Mouse (Mus musculus): ENCODE data around the gene Med11.
"Not testable (repeated sequence)": the region's sequence is repeated elsewhere in the genome, so short reads cannot be mapped to it uniquely, and the experiment has no call there.

The Med11 gene

DNA sequence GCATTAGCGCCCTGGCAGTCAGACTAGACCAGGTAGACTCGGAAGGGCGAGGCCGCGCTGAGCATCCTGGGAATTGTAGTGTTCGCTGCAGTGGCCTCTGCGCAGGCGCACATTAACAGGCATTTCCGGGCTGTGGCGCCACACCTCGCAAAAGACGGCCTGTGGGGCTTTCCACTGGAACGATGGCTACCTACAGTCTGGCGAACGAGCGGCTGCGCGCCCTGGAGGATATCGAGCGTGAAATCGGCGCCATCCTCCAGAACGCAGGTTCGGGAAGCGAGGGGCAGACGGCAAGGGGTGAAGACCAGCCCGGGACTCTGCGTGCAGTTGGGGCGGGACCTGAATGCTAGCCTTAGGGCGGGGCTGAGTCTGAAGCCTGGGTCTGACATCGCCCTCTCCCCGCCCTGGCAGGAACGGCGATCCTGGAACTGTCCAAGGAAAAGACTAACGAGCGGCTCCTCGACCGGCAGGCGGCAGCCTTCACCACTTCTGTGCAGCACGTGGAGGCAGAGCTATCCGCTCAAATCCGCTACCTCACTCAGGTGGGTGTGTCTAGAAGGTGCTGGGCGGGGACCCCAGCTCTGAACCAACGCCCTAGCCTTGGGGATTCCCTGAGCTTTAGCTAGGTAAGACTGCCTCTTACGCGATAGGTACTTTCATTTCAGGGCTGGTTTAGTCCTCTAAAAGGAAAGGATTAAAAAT lies at the start of gene Med11:
Med11 (plus strand) TSS at position 123 of the 702 bp plus-strand sequence.
- DNase-seq (ENCODE audit: low spot score), result peak; percentile 97

DNA sequence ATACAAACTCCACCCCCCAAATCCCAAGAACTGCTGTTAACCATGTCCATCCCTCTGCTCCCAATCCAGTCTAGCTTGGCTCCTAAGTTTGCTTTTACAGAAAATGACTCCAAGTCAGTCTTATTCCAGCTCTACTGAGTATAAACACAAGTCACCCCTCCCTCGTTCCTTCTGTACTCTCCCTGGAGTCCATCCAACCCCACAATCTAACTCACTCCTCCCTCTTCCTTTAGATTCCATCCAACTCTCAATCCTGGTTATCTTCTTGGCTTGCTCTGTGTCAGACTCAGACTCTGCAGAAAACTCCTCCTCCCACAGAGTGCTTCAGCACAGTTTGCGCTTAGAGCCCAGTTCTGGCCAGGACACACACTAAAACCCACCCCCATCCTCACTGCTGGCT lies 48.1 kb upstream of the Med11 start:
- DNase-seq (ENCODE audit: low spot score), result no peak

DNA sequence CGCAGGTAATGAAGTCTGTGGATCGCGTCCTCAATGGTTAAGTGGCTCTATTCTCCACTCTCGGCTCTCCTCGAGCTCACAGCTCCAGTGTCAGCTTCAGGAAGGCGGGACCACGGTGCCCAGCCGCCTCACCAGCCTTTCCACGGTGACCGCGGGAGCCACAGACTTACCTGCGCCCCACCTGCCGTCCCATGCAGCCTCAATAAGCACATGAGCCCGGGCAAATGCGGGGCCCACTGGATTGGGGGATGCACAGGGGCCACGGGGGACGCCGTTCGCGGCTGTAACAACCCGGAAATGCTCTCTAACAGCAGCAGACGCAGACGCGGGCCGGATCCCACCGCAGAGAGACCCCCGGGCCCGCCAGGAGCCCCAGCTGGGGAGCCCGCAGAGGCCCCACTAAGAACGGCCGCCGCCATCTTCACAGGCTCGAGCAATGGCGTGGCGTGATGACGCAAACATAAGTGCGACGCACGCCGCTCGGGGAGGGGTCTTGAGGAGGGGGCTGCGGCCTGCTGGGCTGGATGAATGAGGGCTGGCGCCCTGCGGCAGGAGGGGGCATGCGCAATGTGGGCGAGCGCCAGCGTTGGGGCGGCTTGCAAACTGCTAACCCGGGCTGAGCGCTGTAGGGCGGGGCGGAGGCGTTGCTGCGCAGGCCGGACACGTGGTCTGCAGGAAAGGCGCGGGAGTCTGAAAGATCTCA lies 42.0 kb upstream of the Med11 start, which contains the start of gene Pelp1:
Pelp1 (minus strand) TSS at position 438 of the 703 bp plus-strand sequence.
- DNase-seq (ENCODE audit: low spot score), result peak; percentile 94

DNA sequence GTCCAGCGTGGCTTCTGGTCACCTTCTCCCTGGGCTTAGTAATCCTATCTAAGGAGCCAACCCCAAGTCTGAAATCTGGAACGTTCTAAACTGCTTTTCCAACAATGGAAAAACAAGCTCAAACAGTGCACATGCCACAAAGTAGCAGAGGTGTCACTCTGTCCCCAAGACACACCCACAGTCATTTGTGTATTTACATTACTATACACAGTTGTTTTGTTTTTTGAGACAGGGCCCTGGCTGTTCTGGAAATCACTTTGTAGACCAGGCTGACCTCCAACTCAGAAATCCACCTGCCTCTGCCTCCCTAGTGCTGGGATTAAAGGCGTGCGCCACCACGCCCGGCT lies 41.4 kb upstream of the Med11 start:
- no peak for DNase-seq (ENCODE audit: low spot score)

DNA sequence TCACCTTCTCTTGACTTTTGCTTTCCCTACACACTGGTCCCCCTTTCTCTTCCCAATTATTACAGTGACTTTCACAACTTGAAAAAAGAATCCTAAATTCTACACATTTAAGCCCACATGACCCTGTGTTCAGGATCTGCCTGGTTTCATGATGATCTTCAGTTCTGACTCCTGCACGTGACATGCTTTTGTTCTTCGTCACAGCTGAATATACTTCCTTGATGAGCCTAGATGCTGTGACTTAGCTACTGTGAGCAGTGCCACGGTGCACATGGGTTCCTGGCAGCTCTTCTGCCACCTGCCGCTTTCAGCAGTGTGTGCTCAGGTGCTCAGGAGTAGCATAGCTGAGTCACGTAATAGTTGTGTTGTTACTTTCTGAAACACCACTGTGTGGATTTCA lies 39.1 kb upstream of the Med11 start:
- no peak for DNase-seq (ENCODE audit: low spot score)

DNA sequence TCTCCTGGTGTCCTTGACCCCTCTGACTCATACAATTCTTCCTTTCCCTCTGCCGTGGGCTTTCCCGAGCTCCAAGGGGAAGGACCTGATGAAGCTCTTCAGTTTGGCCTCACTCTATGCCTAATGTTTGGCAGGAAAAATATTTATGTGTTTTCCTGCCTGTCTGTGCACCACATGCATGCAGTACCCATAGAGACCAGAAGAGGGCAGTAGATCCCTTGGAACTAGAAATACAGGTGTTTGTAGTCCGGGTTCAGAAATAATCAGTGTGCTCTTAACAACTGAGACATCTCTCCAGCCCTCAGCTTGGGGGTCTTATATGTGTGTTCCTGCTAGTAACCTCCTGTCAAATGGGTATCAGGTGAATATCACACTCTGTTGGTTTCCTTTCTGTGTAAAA lies 37.8 kb upstream of the Med11 start:
- DNase-seq (ENCODE audit: low spot score), result peak; percentile 84

DNA sequence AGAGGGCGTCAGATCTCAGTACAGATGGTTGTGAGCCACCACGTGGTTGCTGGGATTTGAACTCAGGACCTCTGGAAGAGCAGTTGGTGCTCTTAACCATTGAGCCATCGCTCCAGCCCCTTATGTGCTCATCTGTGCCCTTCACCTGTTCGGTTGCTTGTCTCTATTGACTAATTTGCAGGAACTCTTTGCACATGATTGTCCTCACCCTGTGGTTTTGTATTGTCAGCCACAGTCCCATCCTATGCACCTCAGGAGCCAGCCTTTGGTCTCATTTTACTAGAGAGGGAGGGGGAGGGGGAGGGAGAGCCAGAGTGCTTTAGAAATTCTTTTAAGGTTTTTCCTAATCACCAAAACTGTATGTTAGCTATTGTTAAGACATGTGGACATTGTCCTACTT lies 33.5 kb upstream of the Med11 start:
- no peak for DNase-seq (ENCODE audit: low spot score)

DNA sequence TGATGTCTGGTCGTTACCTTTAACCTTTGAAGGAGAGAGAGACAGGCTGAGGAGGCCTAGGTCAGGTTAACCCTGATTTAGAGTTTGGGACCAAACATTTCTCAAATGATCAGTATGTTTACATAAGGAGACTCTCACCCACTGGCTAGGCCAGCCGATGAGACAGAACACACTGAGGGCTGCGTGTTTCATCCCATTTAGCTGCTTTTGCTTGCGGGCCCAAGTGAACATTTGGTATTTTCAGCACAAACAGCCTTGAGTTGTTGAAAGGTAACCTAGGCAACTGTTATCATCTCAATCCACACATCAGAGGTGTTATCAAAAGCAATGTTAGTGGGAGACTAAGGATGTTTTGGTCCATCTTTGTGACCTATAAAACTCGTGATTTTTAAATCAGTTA lies 32.2 kb upstream of the Med11 start:
- DNase-seq (ENCODE audit: low spot score), result no peak

DNA sequence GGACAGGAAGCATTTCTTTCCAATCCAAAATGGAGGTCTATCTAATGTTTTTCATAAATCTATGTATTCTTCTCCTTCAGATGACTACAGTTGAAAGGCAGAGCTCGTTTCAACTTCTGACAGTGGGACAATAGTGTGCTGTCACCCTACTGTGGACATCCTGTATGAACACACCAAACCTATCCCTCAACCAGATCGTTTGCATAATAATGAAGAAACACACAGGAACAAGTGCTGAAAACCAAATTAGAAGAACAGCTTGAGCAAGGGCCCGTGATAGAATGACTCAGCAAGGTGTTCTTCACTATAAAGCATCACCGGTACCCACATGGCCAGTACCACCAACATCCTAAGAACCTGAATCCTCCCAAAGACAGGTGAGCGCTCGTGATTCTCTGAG lies 25.1 kb upstream of the Med11 start:
- not testable (repeated sequence) for DNase-seq (ENCODE audit: low spot score)

DNA sequence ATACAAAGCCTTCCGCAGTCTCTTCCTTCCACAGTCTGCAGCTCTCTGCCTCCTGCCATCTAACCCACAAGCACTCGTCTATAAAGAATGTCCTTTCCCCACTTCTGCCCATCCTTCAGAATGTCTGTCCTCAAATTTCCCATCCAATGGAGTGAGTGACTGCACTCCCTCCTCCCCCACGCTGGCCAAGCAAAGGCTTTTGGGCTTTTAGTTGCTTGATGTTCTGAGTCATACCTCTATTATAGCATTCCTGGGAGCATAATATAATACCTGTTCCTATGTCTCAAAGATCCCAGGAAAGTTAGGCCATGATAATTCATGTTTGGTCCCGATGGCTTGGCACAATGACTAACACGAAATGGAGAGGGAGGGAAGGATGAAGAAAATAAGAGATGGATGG lies 20.1 kb upstream of the Med11 start:
- DNase-seq (ENCODE audit: low spot score), result no peak

DNA sequence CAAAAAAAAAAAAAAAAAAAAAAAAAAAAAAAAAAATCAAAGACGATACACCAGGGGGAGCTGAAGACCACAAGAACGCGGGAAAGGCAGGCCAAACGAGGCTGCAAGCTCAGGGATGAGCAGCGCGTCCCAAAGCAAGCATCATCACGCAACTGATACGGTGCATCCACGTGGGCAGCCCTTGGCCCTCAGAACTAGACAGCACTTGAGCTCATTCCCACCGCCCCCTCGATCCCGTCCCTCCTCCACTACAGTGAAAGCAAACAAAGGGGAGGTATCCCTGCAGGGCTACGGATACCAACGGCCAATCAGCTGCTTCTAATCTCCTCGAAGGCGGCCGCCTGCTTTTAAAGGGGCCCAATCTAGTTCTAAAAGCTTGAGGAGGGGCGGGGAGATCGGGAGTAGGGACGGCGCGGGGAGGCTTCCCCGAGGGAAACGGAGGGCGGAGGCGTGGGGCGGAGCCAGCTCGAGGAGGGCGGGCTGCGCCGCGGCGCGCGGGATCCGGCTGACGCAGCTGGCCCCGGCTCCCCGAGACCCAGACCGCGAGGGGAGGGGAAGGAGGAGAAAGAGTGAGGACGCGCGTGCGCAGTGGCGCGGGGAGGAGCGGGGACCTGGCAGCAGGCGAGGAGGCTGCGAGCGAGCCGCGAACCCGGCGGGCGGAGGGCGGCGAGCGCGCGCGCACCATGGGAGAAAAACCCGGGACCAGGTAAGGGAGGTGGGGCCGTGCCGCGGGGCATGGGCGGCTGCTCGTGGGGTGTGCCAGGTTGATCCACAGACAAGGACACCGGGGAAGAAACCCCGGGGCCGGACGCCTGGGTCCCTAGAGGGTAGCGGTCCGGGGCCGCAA lies 19.4 kb upstream of the Med11 start, which contains the start of gene Arrb2:
Arrb2 (plus strand) TSS at position 588 of the 847 bp plus-strand sequence.
- peak; percentile 99 for DNase-seq (ENCODE audit: low spot score)

DNA sequence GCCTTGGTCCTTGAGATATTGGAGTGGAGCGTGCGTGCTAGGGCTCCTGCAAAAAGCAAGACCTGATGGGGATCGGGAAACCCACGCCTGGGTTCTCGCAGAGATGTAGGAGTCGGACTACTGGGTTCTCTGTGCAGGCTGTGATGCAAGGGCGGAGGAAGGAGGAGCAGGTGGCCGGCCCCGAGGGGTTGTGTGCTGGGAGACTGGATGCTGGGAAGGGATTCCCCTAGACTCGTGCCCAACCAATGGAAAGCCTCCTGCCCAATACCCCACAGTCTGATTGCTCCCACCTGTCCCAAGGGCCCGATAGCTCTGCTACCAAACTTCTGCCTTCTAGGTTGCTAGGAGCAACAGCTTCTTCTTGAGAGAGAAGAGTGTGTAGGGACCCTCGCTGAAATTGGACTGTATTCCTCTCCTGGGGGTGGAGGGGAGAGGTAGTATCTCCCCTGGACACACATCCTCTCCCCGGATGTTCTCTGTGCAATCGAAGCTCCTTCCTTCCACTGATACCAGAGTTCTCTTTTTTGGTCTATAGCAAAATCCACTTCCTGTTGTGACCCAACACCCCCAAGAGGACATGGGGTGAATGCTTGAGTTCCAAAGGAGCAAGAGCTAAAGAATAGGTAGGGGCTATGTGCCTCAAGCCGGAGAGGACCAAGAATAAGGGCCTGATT lies 18.7 kb upstream of the Med11 start:
- no peak for DNase-seq (ENCODE audit: low spot score)

DNA sequence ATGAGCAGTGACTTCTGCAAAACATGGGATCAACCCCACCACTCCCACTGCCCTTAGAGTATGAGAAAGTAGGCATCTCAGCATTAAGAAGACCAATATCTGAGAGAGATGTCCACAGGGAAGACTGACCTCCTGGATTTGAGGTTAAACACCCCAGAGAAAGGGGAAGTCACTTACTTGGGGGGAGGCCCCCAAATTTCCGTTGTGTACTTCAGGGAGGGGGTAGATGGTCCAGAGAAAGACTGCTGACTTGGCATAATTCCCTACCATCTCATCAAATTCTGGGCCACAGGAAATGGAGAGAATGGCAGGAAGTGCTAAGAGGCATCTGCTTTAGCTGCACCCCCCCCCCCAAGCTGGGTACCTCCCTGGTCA lies 18.2 kb upstream of the Med11 start:
- no peak for DNase-seq (ENCODE audit: low spot score)

DNA sequence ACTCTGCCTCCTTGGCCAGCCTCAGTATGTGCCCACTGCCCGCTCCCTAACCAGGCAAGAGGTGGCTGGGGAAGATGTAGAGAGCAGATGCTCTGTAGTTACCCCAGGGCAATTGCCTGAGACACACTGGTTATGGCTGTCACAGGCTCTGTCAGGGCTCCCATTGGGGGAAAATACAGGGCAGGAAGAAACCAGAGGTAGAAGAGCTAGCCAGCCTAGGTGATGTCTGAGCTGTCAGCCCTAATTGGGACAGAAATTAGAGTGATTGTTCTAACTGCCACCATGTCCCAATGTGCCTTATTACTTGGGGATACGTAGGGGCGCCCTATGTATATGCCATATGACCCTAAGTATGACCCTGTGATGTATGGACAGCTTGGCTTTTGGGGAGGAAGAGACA lies 17.8 kb upstream of the Med11 start:
- DNase-seq (ENCODE audit: low spot score), result no peak

DNA sequence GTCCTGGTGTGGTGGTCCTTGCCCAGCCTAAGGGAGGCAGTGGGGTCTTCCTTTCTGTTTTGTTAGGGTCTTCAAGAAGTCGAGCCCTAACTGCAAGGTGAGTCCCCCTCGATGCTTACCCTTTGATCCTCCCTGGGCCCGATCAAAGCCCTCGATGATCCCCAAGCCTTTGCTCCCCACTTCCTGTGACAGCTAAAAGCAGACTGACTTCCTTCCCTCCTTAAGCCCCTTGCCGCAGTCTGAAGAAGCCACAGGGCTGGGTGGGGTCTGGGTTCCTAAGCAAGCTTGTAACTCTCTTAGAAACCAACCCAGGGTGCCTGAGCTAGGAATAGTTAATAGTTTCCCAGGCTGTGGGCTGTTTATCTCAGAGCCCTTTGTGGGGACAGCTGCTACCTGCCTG lies 16.2 kb upstream of the Med11 start:
- DNase-seq (ENCODE audit: low spot score), result no peak

DNA sequence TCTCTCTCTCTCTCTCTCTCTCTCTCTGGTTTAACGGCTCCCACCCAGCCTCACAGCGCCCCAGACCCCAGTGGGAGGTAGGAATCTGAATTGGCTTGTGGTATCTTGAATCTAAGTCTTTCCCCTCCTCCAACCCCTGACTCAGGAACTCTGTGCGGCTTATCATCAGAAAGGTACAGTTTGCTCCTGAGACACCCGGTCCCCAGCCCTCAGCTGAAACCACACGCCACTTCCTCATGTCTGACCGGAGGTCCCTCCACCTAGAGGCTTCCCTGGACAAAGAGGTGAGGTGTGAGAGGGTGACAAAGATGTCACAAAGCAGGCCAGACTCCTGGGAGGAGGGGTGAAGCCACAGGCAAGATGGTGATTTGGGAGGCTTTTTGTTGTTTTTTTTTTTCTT lies 14.3 kb upstream of the Med11 start:
- no peak for DNase-seq (ENCODE audit: low spot score)

DNA sequence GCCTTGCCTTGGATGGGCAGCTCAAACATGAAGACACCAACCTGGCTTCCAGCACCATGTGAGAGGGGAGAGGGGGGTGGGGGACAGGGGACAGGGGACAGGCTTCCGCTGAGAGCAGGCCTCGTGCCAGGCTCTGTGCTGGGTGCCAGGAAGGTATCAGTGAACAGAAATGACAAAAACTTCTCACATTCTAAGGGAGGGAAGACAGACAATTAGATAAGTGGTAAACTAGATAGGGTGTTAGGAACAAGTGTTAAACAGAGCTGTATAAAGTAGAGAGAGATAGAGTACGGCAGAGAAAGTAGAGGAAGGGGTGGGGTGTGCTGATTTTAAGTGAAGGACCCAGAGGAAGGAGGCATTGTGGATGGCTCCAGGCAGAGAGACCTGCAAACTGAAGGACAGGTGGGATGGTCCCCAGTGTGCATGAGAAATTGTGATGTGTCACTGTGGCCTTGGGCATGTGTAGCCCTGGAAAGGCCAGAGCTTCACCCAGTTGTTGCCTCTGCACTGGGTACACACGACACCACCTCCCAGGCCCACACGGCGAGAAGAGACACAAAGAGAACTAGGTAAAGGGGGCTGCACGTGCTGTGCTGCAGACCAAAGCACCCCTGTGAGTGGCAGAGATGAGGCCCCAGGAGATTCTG lies 12.9 kb upstream of the Med11 start:
- no peak for DNase-seq (ENCODE audit: low spot score)

DNA sequence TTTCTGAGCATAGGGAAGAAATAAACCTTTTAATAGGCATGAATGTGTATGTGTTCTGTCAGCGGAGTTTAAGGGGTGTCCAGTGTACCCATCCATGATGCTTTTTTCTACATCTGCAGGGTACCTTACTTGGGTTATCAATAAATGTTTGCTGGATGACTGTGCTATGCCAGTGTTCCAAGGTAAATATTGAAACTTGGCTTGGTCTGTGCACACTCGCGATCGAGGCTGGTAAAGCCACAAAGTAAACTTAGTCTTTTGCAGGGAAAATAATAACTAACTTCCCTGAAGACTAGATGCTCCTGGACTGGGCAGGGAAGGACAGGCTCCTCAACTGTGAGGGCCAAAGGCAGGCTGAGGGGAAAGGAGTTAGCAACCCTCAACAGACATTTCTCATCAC lies 11.1 kb upstream of the Med11 start:
- no peak for DNase-seq (ENCODE audit: low spot score)

DNA sequence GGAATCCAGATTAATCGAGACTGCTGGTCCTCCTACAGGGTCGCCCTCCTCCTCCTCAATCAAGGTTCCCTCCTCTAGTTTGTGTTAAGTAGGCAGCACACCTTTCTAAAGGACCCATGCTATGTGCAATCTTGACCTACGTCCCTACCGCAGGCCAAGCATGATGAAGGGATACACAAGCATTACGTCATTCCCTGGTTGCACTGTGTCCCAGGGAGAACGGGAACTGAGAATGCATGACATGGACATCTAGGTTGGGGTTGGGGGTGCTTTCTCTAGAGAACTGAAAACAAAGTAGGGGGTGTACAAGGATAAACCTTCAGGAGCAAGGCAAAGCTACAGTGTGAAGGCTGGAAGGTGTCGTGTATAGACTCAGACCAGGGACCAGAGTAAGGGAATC lies 9.8 kb upstream of the Med11 start:
- DNase-seq (ENCODE audit: low spot score), result no peak

DNA sequence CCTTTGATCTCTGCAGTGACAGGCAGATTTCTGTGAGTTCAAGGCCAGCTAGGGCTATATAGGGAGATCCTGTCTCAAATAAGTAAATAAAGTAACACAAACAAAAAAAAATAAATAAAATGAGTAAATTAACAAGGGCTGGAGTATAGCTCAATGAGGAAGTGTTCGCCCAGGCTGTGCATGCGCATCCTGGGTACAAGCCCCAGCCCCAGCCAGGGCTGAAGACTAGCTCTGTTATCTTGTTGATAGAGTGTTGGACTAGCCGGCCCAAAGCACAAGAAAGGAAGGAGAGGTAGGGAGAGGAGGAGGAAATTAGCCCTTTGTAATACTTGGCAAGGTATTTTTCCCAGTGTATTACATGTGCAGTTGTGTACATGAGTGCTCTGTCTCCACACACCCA lies 7.8 kb upstream of the Med11 start:
- no peak for DNase-seq (ENCODE audit: low spot score)

DNA sequence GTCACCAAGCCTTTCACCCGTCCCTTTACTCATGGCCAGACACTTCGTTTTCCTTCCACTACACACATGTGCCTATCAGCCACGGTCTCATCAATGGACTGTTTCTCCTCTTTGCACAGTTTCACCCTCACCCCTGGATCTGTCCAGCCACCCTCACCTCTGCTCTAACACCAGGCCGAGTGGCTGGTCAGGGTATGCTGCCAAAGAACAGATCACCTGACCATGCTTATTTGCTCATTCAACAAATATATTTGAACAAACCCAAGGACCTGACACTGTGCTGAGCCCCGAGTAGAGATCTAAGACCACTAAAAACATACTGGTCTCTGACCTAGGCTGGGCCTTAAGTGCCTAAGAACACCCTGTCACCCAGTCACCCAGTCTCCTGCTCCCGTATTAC lies 7.1 kb upstream of the Med11 start:
- no peak for DNase-seq (ENCODE audit: low spot score)

DNA sequence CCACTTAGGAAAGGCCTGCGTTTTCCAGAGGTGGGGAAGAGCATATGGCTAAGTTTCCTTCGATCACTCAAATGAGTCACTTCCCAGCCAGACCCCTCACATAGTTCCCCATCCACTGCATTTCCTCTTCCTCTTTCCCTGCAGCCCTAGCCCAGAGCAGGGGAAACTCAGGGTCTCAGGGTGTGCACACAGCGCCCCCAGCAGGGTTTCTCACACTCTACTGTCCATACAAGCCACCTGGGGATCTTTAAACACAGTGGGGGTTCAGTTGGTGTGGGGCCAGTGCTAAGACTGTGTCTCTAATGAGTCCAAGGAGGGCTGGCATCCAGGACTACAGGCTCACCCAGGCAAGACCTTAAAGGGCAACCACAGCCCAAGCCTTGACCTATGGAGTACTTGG lies 5.0 kb upstream of the Med11 start:
- DNase-seq (ENCODE audit: low spot score), result no peak

Data from testis, postnatal 10 days (tissue).